18 mouse cellular contexts compared by ENCODE assay signal in genomic region chr10:77315682-77316081, GRCm38 (mm10). TPM values are rescaled to one million over a fixed set of nuclear protein-coding genes. Genes with fewer than 3 reads are reported as not detected.
DNase-seq lines count a peak whose midpoint lies in the region; ATAC-seq and TF ChIP-seq lines count a peak whose summit lies in the region.
"Had no signal": no experiment of that assay in that cellular context is flagged by ENCODE, and none has a peak within 500 bp of the region (broad histone marks: within the 10 kb centered on the region; RNA-seq: fewer than 3 reads in every experiment).

No protein-coding gene starts in this region.

- no peak for ATAC-seq in forebrain, embryonic 11.5 days (replicated peaks; ENCODE audit: low FRiP score)
- no peak for ATAC-seq in forebrain, embryonic 12.5 days (ENCODE audit: low FRiP score)
- ATAC-seq in forebrain, postnatal 0 days, result peak; percentile 94
- ATAC-seq: liver, embryonic 12.5 days; midbrain, embryonic 15.5 days had no signal

- TF ChIP-seq CTCF in forebrain, postnatal 0 days (IDR thresholded peaks at IDR 0.05; ENCODE audit: low read depth), result no peak

- H3K4me1 ChIP-seq in forebrain, embryonic 11.5 days (replicated peaks; ENCODE audit: control insufficient read depth, insufficient read depth, low read length), result no peaks in the 10 kb centered on the region
- no peaks in the 10 kb centered on the region for H3K4me1 ChIP-seq in forebrain, embryonic 12.5 days
- H3K4me1 ChIP-seq in forebrain, postnatal 0 days (ENCODE audit: insufficient read depth), result 0 out of 2 replicates have a peak, but pooled peaks cover 3% of the 10 kb centered on the region
- H3K4me1 ChIP-seq in hindbrain, embryonic 10.5 days (replicated peaks), result no peaks in the 10 kb centered on the region
- H3K4me1 ChIP-seq: limb, embryonic 10.5 days; liver, embryonic 12.5 days; lung, embryonic 15.5 days; midbrain, embryonic 15.5 days had no signal

- no peak overlapping the region for H3K27ac ChIP-seq in forebrain, embryonic 11.5 days (ENCODE audit: low read depth, low read length)
- no peak overlapping the region for H3K27ac ChIP-seq in forebrain, embryonic 12.5 days
- peak overlapping the region; percentile 62 for H3K27ac ChIP-seq in forebrain, postnatal 0 days (ENCODE audit: low read depth, low read length)
- H3K27ac ChIP-seq in hindbrain, embryonic 10.5 days, result no peak overlapping the region
- H3K27ac ChIP-seq: embryonic facial prominence, embryonic 12.5 days; limb, embryonic 10.5 days; liver, embryonic 12.5 days; lung, embryonic 15.5 days; midbrain, embryonic 15.5 days had no signal

- 85% methylated on average over 2 of the region's 2 CpGs for WGBS in forebrain, embryonic 11.5 days
- 86% methylated on average over 2 of the region's 2 CpGs for WGBS in forebrain, embryonic 12.5 days
- WGBS in forebrain, postnatal 0 days, result 57% methylated on average over 2 of the region's 2 CpGs
- WGBS in hindbrain, embryonic 10.5 days, result 92% methylated on average over 2 of the region's 2 CpGs

- no peaks in the 10 kb centered on the region for H3K27me3 ChIP-seq in forebrain, embryonic 11.5 days (ENCODE audit: control insufficient read depth, insufficient read depth, low read length)
- H3K27me3 ChIP-seq in forebrain, embryonic 12.5 days, result no peaks in the 10 kb centered on the region
- no peaks in the 10 kb centered on the region for H3K27me3 ChIP-seq in forebrain, postnatal 0 days (ENCODE audit: insufficient read depth, low read length)
- no peaks in the 10 kb centered on the region for H3K27me3 ChIP-seq in hindbrain, embryonic 10.5 days (ENCODE audit: insufficient read depth, poor library complexity, severe bottlenecking)
- H3K27me3 ChIP-seq: embryonic facial prominence, embryonic 12.5 days; liver, embryonic 12.5 days; lung, embryonic 15.5 days; midbrain, embryonic 15.5 days had no signal

- DNase-seq in forebrain, embryonic 11.5 days (ENCODE audit: low spot score), result peak; percentile 16
- DNase-seq in forebrain, postnatal 0 days, result peak; percentile 77
- peak; percentile 39 for DNase-seq in layer of hippocampus, adult 9-10 months (ENCODE audit: low spot score)
- peak; percentile 59 to 64 for DNase-seq in left cerebral cortex, postnatal 36 days (ENCODE audit: low spot score in 2 of 2)
- DNase-seq in thymus, adult 18-20 months, result no peak
- DNase-seq in hindbrain, embryonic 10.5 days (ENCODE audit: low spot score), result no peak
- DNase-seq in cerebellum, adult 9-10 months, result no peak
- DNase-seq: adrenal gland, postnatal 25 days; cerebellum, postnatal 36 days; gastrocnemius, postnatal 36 days; kidney, postnatal 10 days; thymus, postnatal 14 days had no signal

- no peak overlapping the region for H3K4me3 ChIP-seq in forebrain, embryonic 11.5 days (ENCODE audit: low read depth, low read length)
- H3K4me3 ChIP-seq in forebrain, embryonic 12.5 days (replicated peaks), result no peak overlapping the region
- no peak overlapping the region for H3K4me3 ChIP-seq in forebrain, postnatal 0 days (ENCODE audit: low read depth, low read length)
- H3K4me3 ChIP-seq in hindbrain, embryonic 10.5 days, result no peak overlapping the region
- H3K4me3 ChIP-seq: embryonic facial prominence, embryonic 12.5 days; limb, embryonic 10.5 days; liver, embryonic 12.5 days; lung, embryonic 15.5 days; midbrain, embryonic 15.5 days had no signal

- no peaks in the 10 kb centered on the region for H3K36me3 ChIP-seq in forebrain, embryonic 11.5 days (ENCODE audit: control insufficient read depth, insufficient read depth, low read length)
- H3K36me3 ChIP-seq in forebrain, embryonic 12.5 days (replicated peaks), result no peaks in the 10 kb centered on the region
- H3K36me3 ChIP-seq in forebrain, postnatal 0 days (ENCODE audit: insufficient read depth), result peaks cover 16% of the 10 kb centered on the region
- H3K36me3 ChIP-seq in hindbrain, embryonic 10.5 days, result peaks cover 4% of the 10 kb centered on the region; the same call in 1 of the 2 replicates
- H3K36me3 ChIP-seq: embryonic facial prominence, embryonic 12.5 days; limb, embryonic 10.5 days; liver, embryonic 12.5 days; midbrain, embryonic 15.5 days had no signal

- H3K9me3 ChIP-seq in forebrain, embryonic 11.5 days (ENCODE audit: control insufficient read depth, low read length), result no peaks in the 10 kb centered on the region
- H3K9me3 ChIP-seq in forebrain, embryonic 12.5 days, result no peaks in the 10 kb centered on the region
- H3K9me3 ChIP-seq in forebrain, postnatal 0 days (ENCODE audit: low read length), result no peaks in the 10 kb centered on the region
- no peaks in the 10 kb centered on the region for H3K9me3 ChIP-seq in hindbrain, embryonic 10.5 days
- H3K9me3 ChIP-seq: embryonic facial prominence, embryonic 12.5 days; limb, embryonic 10.5 days; liver, embryonic 12.5 days; lung, embryonic 15.5 days; midbrain, embryonic 15.5 days had no signal

- no peak overlapping the region for H3K4me2 ChIP-seq in forebrain, embryonic 11.5 days (ENCODE audit: low read depth, low read length, severe bottlenecking)
- no peak overlapping the region for H3K4me2 ChIP-seq in forebrain, embryonic 12.5 days
- H3K4me2 ChIP-seq in forebrain, postnatal 0 days (ENCODE audit: low read depth), result no peak overlapping the region
- H3K4me2 ChIP-seq: embryonic facial prominence, embryonic 12.5 days; liver, embryonic 12.5 days; lung, embryonic 15.5 days; midbrain, embryonic 15.5 days had no signal

- no peak overlapping the region for H3K9ac ChIP-seq in forebrain, embryonic 11.5 days (ENCODE audit: low read length)
- H3K9ac ChIP-seq in forebrain, embryonic 12.5 days, result no peak overlapping the region
- no peak overlapping the region for H3K9ac ChIP-seq in forebrain, postnatal 0 days
- H3K9ac ChIP-seq: embryonic facial prominence, embryonic 12.5 days; liver, embryonic 12.5 days; lung, embryonic 15.5 days; midbrain, embryonic 15.5 days had no signal

- intact Hi-C loops in left cerebral cortex, postnatal 36 days (cut with DNase I), result loop anchor here (5.0 kb wide), 1 partner anchor 37 kb away; no protein-coding TSS in a partner anchor

RNA-seq across cellular contexts. Expression of gene Pofut2, which starts 56.7 kb away (rescaled TPM):
- 67.0 and 78.0 TPM in 2 replicates for polyA plus RNA-seq in forebrain, embryonic 11.5 days (2014; fragmentation: Nextera tagmentation; extraction: Ambion mirVana)
- polyA plus RNA-seq in forebrain, embryonic 12.5 days (2016; fragmentation: Nextera tagmentation; extraction: Ambion mirVana), result 65.8 and 66.4 TPM in 2 replicates
- 36.5 and 39.0 TPM in 2 replicates for total RNA-seq in forebrain, postnatal 0 days (2014; rRNA removed)
- polyA plus RNA-seq in forebrain, postnatal 0 days (2015; fragmentation: Nextera tagmentation; extraction: Ambion mirVana), result 34.3 and 38.3 TPM in 2 replicates
- 10 to 100 TPM; 32.6 to 33.0 TPM for total RNA-seq in left cerebral cortex, postnatal 36 days (2021)
- polyA plus RNA-seq in hindbrain, embryonic 10.5 days (2016; fragmentation: Nextera tagmentation; extraction: Ambion mirVana), result 77.0 and 86.6 TPM in 2 replicates

Comparison
In these comparisons a context has a peak if more than half of its experiments do, and no peak if none do; other contexts are left out.
1. DNase-seq: peak in forebrain, embryonic 11.5 days (single experiment), forebrain, postnatal 0 days (single experiment), layer of hippocampus, adult 9-10 months (single experiment) and left cerebral cortex, postnatal 36 days (2 of 2); none in thymus, adult 18-20 months (0 of 2), hindbrain, embryonic 10.5 days (single experiment) and cerebellum, adult 9-10 months (single experiment).